ENCODE assay signal across 11 mouse cellular contexts in the genomic region with DNA sequence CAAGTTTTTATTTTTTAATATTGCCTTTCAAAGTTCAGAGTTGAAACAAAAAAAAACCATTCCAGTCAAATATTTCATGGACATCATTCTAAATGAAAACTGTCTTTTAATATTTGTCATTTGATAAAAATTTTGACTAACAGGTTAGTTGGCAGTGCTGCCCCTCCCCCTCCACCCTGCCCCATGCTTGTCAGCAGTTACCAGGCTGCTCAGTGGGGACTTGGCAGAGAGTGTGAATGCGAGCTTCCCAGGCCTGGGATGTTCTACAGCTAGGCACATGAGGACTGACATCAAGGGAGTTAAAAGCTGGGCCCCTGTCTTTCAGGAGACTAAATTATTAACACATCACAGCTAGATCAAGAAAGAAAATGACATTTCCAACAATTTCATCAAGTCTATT.
A peak's percentile ranks its signal among the peaks of the same experiment; 100 is the strongest.
DNase-seq lines count a peak whose midpoint lies in the region; ATAC-seq and TF ChIP-seq lines count a peak whose summit lies in the region.
"Had no signal": no experiment of that assay in that cellular context is flagged by ENCODE, and none has a peak within 500 bp of the region (broad histone marks: within the 10 kb centered on the region; RNA-seq: fewer than 3 reads in every experiment).

No protein-coding gene starts in this region.

- no peak for TF ChIP-seq POLR2A in cerebellum, adult 2 months (IDR thresholded peaks at IDR 0.05; ENCODE audit: borderline replicate concordance, insufficient read depth, low read length)

- no peaks in the 10 kb centered on the region for H3K36me3 ChIP-seq in kidney, postnatal 0 days (ENCODE audit: insufficient read depth, low read length)
- no peaks in the 10 kb centered on the region for H3K36me3 ChIP-seq in neural tube, embryonic 15.5 days
- H3K36me3 ChIP-seq: midbrain, embryonic 12.5 days had no signal

- H3K4me1 ChIP-seq in kidney, postnatal 0 days (replicated peaks; ENCODE audit: insufficient read depth, low read length) = peaks cover 14% of the 10 kb centered on the region; the same call in 1 of the 2 replicates
- H3K4me1 ChIP-seq in neural tube, embryonic 15.5 days = peaks cover 23% of the 10 kb centered on the region
- no peaks in the 10 kb centered on the region; the same call in 1 of the 2 replicates for H3K4me1 ChIP-seq in cerebellum, adult 2 months (ENCODE audit: control insufficient read depth, insufficient read depth, low read length)

- no peak overlapping the region for H3K4me3 ChIP-seq in kidney, postnatal 0 days (replicated peaks; ENCODE audit: low read depth, low read length)
- H3K4me3 ChIP-seq in neural tube, embryonic 15.5 days (replicated peaks) = no peak overlapping the region
- no peak overlapping the region for H3K4me3 ChIP-seq in cerebellum, adult 2 months (replicated peaks; ENCODE audit: insufficient read depth, low read depth, low read length)
- H3K4me3 ChIP-seq: midbrain, embryonic 12.5 days had no signal

- H3K27ac ChIP-seq in kidney, postnatal 0 days = no peak overlapping the region
- no peak overlapping the region for H3K27ac ChIP-seq in neural tube, embryonic 15.5 days (replicated peaks)
- H3K27ac ChIP-seq in cerebellum, adult 2 months (ENCODE audit: insufficient read depth, low read length) = no peak overlapping the region
- H3K27ac ChIP-seq: midbrain, embryonic 12.5 days had no signal

- no peak for TF ChIP-seq CTCF in kidney, postnatal 0 days (IDR thresholded peaks at IDR 0.05; ENCODE audit: low read depth)
- no peak for TF ChIP-seq CTCF in cerebellum, adult 2 months (IDR thresholded peaks at IDR 0.05; ENCODE audit: borderline replicate concordance, insufficient read depth, low read depth, low read length)

- 36% methylated on average over 1 of the region's 1 CpGs for WGBS in kidney, postnatal 0 days
- WGBS in neural tube, embryonic 15.5 days = 3% methylated on average over 1 of the region's 1 CpGs
- WGBS in cerebellum, adult 2 months = 40% methylated on average over 1 of the region's 1 CpGs

- peak; percentile 44 for DNase-seq in adrenal gland, postnatal 14 days
- no peak for DNase-seq in adrenal gland, adult 8-10 months
- peak; percentile 40 for DNase-seq in kidney, postnatal 0 days (ENCODE audit: low spot score)
- no peak for DNase-seq in kidney, adult 8-10 months
- DNase-seq in neural tube, embryonic 10.5 days (ENCODE audit: extremely low spot score, low spot score) = peak; percentile 12
- no peak for DNase-seq in thymus, adult 18-20 months
- DNase-seq in cerebellum, adult 2 months = no peak
- DNase-seq: embryo, embryonic 11 days had no signal

- H3K27me3 ChIP-seq in kidney, postnatal 0 days (ENCODE audit: insufficient read depth, low read length) = no peaks in the 10 kb centered on the region
- no peaks in the 10 kb centered on the region for H3K27me3 ChIP-seq in neural tube, embryonic 15.5 days (replicated peaks)
- H3K27me3 ChIP-seq in cerebellum, adult 2 months (ENCODE audit: control insufficient read depth, insufficient read depth, low read length) = no peaks in the 10 kb centered on the region; the same call in 1 of the 2 replicates
- H3K27me3 ChIP-seq: midbrain, embryonic 12.5 days; Patski had no signal

- H3K9me3 ChIP-seq in kidney, postnatal 0 days (replicated peaks; ENCODE audit: low read length) = no peaks in the 10 kb centered on the region
- H3K9me3 ChIP-seq in neural tube, embryonic 15.5 days (replicated peaks) = no peaks in the 10 kb centered on the region
- H3K9me3 ChIP-seq: midbrain, embryonic 12.5 days had no signal

- no peak overlapping the region for H3K4me2 ChIP-seq in kidney, postnatal 0 days (ENCODE audit: low read length)
- H3K4me2 ChIP-seq in neural tube, embryonic 15.5 days = no peak overlapping the region
- H3K4me2 ChIP-seq: midbrain, embryonic 12.5 days had no signal

- no peak overlapping the region for H3K9ac ChIP-seq in kidney, postnatal 0 days (ENCODE audit: low read depth, low read length)
- H3K9ac ChIP-seq in neural tube, embryonic 15.5 days (replicated peaks) = no peak overlapping the region
- H3K9ac ChIP-seq: midbrain, embryonic 12.5 days had no signal

- ATAC-seq in kidney, postnatal 0 days (replicated peaks; ENCODE audit: low FRiP score, low read depth) = no peak
- no peak for ATAC-seq in neural tube, embryonic 15.5 days (ENCODE audit: low FRiP score)
- ATAC-seq: Patski had no signal

Comparison
In these comparisons a context has a peak if more than half of its experiments do, and no peak if none do; other contexts are left out.
1. DNase-seq: peak in adrenal gland, postnatal 14 days (single experiment), kidney, postnatal 0 days (single experiment) and neural tube, embryonic 10.5 days (single experiment); none in adrenal gland, adult 8-10 months (single experiment), kidney, adult 8-10 months (0 of 2), thymus, adult 18-20 months (0 of 2) and cerebellum, adult 2 months (0 of 2).